Mouse (Mus musculus) small intestine, adult 2 months (tissue): ENCODE data around the gene Svbp.

Experiments
- CTCF ChIP-seq: fragments of 200-500 bp; IDR thresholded peaks from 2 replicates; pipeline ENCODE4 v1.5.1; 2012; ENCODE audit warnings: low read depth, mild to moderate bottlenecking, control low read depth, inconsistent platforms, low read length, moderate library complexity, mixed read lengths; ENCODE audit not compliant: insufficient replicate concordance, insufficient read length; ENCODE audit errors: extremely low read depth
- POLR2A ChIP-seq: fragments of 200-500 bp; IDR thresholded peaks from 2 replicates; pipeline ENCODE4 v1.6.1; 2012; ENCODE audit warnings: low read depth, mild to moderate bottlenecking, control low read depth, inconsistent platforms, low read length, moderate library complexity

GRCm38 (mm10) chr4:119167663-119168062, 27.4 kb upstream of the Svbp start:
- TF ChIP-seq POLR2A (no peak), CTCF (peak; percentile 67; the same call in 1 of the 2 replicates)
